ENCODE assay signal across 9 mouse cellular contexts in the genomic region with DNA sequence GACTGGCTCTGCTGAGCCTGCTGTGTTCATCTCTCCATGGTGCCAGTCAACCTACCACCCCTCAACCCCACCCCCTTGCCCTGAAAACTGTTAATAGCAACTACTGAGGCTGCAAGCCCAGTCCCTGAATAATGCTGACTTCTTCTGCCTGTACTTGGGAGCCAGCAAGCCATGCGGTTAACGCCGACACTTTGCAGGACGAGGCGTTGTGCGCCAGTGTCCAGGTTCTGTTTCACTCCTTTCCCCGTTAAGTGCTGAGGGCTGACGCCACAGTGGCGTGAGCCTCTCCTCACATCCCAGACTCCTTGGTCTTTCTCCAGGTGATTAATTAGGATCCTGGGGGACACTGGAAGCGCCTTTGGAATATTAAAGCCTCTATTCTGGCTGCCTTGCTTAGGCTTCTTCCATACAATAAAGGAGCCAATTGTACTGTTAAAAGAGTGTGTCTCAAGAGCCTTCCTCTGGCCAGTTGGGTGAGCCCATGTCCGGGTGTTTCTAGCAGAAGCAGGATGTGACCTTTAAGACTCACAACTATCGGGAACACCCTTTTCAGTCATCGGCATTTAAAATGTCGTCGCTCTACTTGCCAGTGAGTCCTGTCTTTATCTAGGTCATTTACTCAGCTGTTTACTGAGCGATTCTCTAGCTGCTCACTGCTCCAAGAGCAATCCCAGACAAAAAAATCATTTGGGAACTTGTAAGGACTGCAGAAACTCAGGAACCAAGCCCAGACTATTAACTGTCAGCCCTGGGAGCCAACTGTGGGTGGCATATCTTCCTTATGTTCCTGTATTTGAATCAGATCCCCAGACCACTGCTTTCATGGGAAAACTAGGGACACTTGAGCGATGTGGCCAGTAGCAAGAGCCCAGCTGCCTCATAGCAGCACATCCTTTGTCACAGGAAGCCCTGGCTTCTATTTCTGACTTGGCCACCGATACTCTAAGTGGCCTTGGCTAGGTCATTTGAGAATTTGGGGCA. TPM values are rescaled to one million over a fixed set of nuclear protein-coding genes. Genes with fewer than 3 reads are reported as not detected.
A peak's percentile ranks its signal among the peaks of the same experiment; 100 is the strongest.
DNase-seq lines count a peak whose midpoint lies in the region; ATAC-seq and TF ChIP-seq lines count a peak whose summit lies in the region.
"Had no signal": no experiment of that assay in that cellular context is flagged by ENCODE, and none has a peak within 500 bp of the region (broad histone marks: within the 10 kb centered on the region; RNA-seq: fewer than 3 reads in every experiment).

No protein-coding gene starts in this region.

- H3K27me3 ChIP-seq in hindbrain, postnatal 0 days (ENCODE audit: insufficient read depth, low read length) = no peaks in the 10 kb centered on the region

- WGBS in hindbrain, postnatal 0 days = 52% methylated on average over 18 of the region's 18 CpGs

- H3K9ac ChIP-seq in hindbrain, postnatal 0 days (replicated peaks; ENCODE audit: low read length) = no peak overlapping the region

- peak overlapping the region; percentile 74 for H3K27ac ChIP-seq in hindbrain, postnatal 0 days

- H3K4me3 ChIP-seq in hindbrain, postnatal 0 days (ENCODE audit: low read length) = no peak overlapping the region

- H3K4me1 ChIP-seq in hindbrain, postnatal 0 days (ENCODE audit: insufficient read depth, low read length) = peaks cover 14% of the 10 kb centered on the region

- H3K4me2 ChIP-seq in hindbrain, postnatal 0 days (ENCODE audit: low read depth, low read length) = 0 out of 2 replicates have a peak overlapping the region, but pooled peaks have one; percentile 13

- TF ChIP-seq CTCF in hindbrain, postnatal 0 days (IDR thresholded peaks at IDR 0.05; ENCODE audit: low read depth) = no peak

- H3K9me3 ChIP-seq in hindbrain, postnatal 0 days (ENCODE audit: low read length) = no peaks in the 10 kb centered on the region
- H3K9me3 ChIP-seq: G1E had no signal

- DNase-seq in layer of hippocampus, adult 11-12 months (ENCODE audit: low spot score) = peak; percentile 21
- no peak for DNase-seq in layer of hippocampus, adult 9-10 months (ENCODE audit: low spot score)
- peak; percentile 30 to 32 for DNase-seq in adrenal gland, postnatal 36 days
- DNase-seq in heart, adult 18-20 months = peak; percentile 73 to 84
- peak; percentile 72 for DNase-seq in hindbrain, postnatal 0 days (ENCODE audit: low spot score)
- no peak for DNase-seq in cerebellum, postnatal 25 days
- no peak for DNase-seq in thymus, postnatal 10 days (ENCODE audit: low spot score in 2 of 2)

- H3K36me3 ChIP-seq in hindbrain, postnatal 0 days (ENCODE audit: insufficient read depth, low read length) = no peaks in the 10 kb centered on the region
- H3K36me3 ChIP-seq: G1E had no signal

- ATAC-seq in hindbrain, postnatal 0 days = peak; percentile 83
- no peak for ATAC-seq in erythroblast, adult 5-6 weeks (replicated peaks; ENCODE audit: low FRiP score, poor library complexity, severe bottlenecking)

RNA-seq across cellular contexts. Expression of a gene that starts 59.1 kb away (rescaled TPM):
- 10 to 100 TPM; 12.7 to 16.9 TPM for total RNA-seq in adrenal gland, postnatal 36 days (2021)
- total RNA-seq in heart, adult 18-20 months (2021) = 100 to 1,000 TPM; 159 to 201 TPM
- total RNA-seq in hindbrain, postnatal 0 days (2014; rRNA removed) = 27.2 and 33.6 TPM in 2 replicates
- 12.9 and 14.8 TPM in 2 replicates for polyA plus RNA-seq in hindbrain, postnatal 0 days (2015; fragmentation: Nextera tagmentation; extraction: Ambion mirVana)
- not detected in 2 replicates for total RNA-seq in erythroblast, adult 5-6 weeks (2015; ENCODE audit: low replicate concordance)
- total RNA-seq in erythroblast, adult 5-6 weeks (2017; ENCODE audit: low replicate concordance) = not detected in 2 replicates
- polyA plus RNA-seq: G1E had no signal

Comparison
In these comparisons a context has a peak if more than half of its experiments do, and no peak if none do; other contexts are left out.
1. DNase-seq: peak in layer of hippocampus, adult 11-12 months (single experiment), adrenal gland, postnatal 36 days (2 of 2), heart, adult 18-20 months (2 of 2) and hindbrain, postnatal 0 days (single experiment); none in layer of hippocampus, adult 9-10 months (single experiment), cerebellum, postnatal 25 days (0 of 2) and thymus, postnatal 10 days (0 of 2).
2. RNA of a gene that starts 59.1 kb away (total RNA-seq): 159 to 201 TPM in heart, adult 18-20 months, 27.2 to 33.6 TPM in hindbrain, postnatal 0 days and 12.7 to 16.9 TPM in adrenal gland, postnatal 36 days; not detected in erythroblast, adult 5-6 weeks; every median in the first group is over 10 times any median in the second.